27 mouse cellular contexts compared by ENCODE assay signal in genomic region chr14:61620371-61620770, GRCm38 (mm10). TPM values are rescaled to one million over a fixed set of nuclear protein-coding genes. Genes with fewer than 3 reads are reported as not detected.
"Had no signal": no experiment of that assay in that cellular context is flagged by ENCODE, and none has a peak within 500 bp of the region (broad histone marks: within the 10 kb centered on the region; RNA-seq: fewer than 3 reads in every experiment).

No protein-coding gene starts in this region.

- DNase-seq: left cerebral cortex, postnatal 4 days; liver; liver, embryonic 13.5 days; liver, postnatal 0 days; lung, adult 18-20 months; lung, embryonic 14.5 days; lung, postnatal 10 days; lung, postnatal 14 days; lung, postnatal 4 days; midbrain, embryonic 14.5 days had no signal

- H3K4me1 ChIP-seq: limb, embryonic 10.5 days; limb, embryonic 12.5 days; limb, embryonic 13.5 days; limb, embryonic 15.5 days; liver, embryonic 12.5 days; liver, embryonic 13.5 days; liver, embryonic 15.5 days; lung, embryonic 15.5 days; megakaryocyte, embryonic 14.5 days; midbrain, embryonic 10.5 days; midbrain, embryonic 12.5 days; midbrain, embryonic 13.5 days; midbrain, embryonic 15.5 days; neural tube, embryonic 12.5 days had no signal

- H3K4me3 ChIP-seq: left cerebral cortex, adult 2 months; limb, embryonic 10.5 days; limb, embryonic 12.5 days; limb, embryonic 13.5 days; limb, embryonic 15.5 days; liver, embryonic 12.5 days; liver, embryonic 13.5 days; liver, embryonic 15.5 days; lung, embryonic 15.5 days; megakaryocyte, embryonic 14.5 days; midbrain, embryonic 10.5 days; midbrain, embryonic 12.5 days; midbrain, embryonic 13.5 days; midbrain, embryonic 15.5 days; myocyte; neural tube, embryonic 12.5 days had no signal

RNA-seq across cellular contexts. Expression of gene Kcnrg, which starts 13.1 kb away (rescaled TPM):
- polyA plus RNA-seq: liver, adult 2 months; macrophage had no signal
